Mouse (Mus musculus) stomach, embryonic 14.5 days (tissue): Measurements from ENCODE around the gene Faf1. TPM values are rescaled to one million over a fixed set of nuclear protein-coding genes. Genes with fewer than 3 reads are reported as not detected.

Source experiments
- ATAC-seq: fragments of 200-750 bp; cut with Nextera tagmentation; 2 replicates; pipeline ENCODE4 v1.8.0; 2017; ENCODE audit warnings: low read depth, moderate TSS enrichment; ENCODE audit not compliant: insufficient number of reproducible peaks, insufficient read depth, low FRiP score
- H3K27ac ChIP-seq: fragments of 300-500 bp; sonication (generic); 2 replicates; pipeline ENCODE4 v1.5.1; 2014; ENCODE audit warnings: mild to moderate bottlenecking, low read length, moderate library complexity, mixed read lengths
- H3K27me3 ChIP-seq: fragments of 300-500 bp; sonication (generic); 2 replicates; pipeline ENCODE4 v1.6.1; 2014; ENCODE audit warnings: low read length, control low read depth, mixed read lengths; ENCODE audit not compliant: control insufficient read depth, insufficient read depth
- H3K36me3 ChIP-seq: fragments of 300-500 bp; sonication (generic); 2 replicates; pipeline ENCODE4 v1.6.1; 2014; ENCODE audit warnings: mild to moderate bottlenecking, control low read depth, low read length, moderate library complexity, mixed read lengths; ENCODE audit not compliant: control insufficient read depth, insufficient read depth
- H3K4me1 ChIP-seq: fragments of 300-500 bp; sonication (generic); 2 replicates; pipeline ENCODE4 v1.6.1; 2014; ENCODE audit warnings: low read length, control low read depth, mixed read lengths; ENCODE audit not compliant: control insufficient read depth, insufficient read depth
- H3K4me2 ChIP-seq: fragments of 300-500 bp; sonication (generic); replicated peaks from 2 replicates; pipeline ENCODE4 v1.6.1; 2014; ENCODE audit warnings: low read depth, low read length, control low read depth
- H3K4me3 ChIP-seq: fragments of 300-500 bp; sonication (generic); 2 replicates; pipeline ENCODE4 v1.5.1; 2014; ENCODE audit warnings: low read depth, low read length, control low read depth
- H3K9ac ChIP-seq: fragments of 300-500 bp; sonication (generic); replicated peaks from 2 replicates; pipeline ENCODE4 v1.6.1; 2014; ENCODE audit warnings: low read depth, mild to moderate bottlenecking, control low read depth, low read length, moderate library complexity, mixed read lengths
- H3K9me3 ChIP-seq: fragments of 300-500 bp; sonication (generic); 2 replicates; pipeline ENCODE4 v1.6.1; 2016; ENCODE audit warnings: low read depth, low read length, control low read depth; ENCODE audit not compliant: control insufficient read depth
- WGBS: fragments of 180-500 bp; shearing (Covaris S2); extraction: QIAGEN DNeasy Blood & Tissue Kit; methylation state at CpG from one replicate; pipeline ENCODE4 v1.1.7; 2014; 5-methylcytosine and 5-hydroxymethylcytosine counted together
- polyA plus RNA-seq: library from polyadenylated mRNA; unstranded; fragments of >200 nt; fragmentation: Nextera tagmentation; extraction: Ambion mirVana; gene quantifications from 2 replicates; pipeline ENCODE4 v1.2.1, GENCODE M21; 2014

Faf1 gene
- polyA plus RNA-seq, 1 experiment from 2014 or later, result 29.0 TPM

DNA sequence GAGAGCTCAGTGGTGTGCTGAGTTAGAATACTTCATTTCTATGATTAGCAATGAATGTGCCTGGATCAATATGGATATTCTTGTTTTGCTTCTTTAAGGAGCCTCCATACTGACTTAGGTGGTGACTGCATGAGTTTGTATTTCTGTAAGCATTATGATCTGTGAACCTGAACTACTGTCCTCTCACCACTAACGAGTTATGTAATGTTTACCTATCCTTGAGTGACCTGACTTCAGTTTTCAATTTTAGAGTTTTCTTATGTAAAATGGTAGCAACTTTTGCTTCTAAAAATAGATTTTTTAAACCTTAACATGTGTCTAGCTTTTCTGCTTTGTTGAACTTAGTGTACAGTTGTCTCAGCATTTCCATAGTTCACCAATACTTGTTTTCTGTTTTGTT lies 92.7 kb downstream of the Faf1 start:
- Histone ChIP-seq H3K4me1 (no peaks in the 10 kb centered on the region), H3K9ac (no peak overlapping the region), H3K27me3 (no peaks in the 10 kb centered on the region), H3K27ac (no peak overlapping the region), H3K4me2 (no peak overlapping the region), H3K4me3 (no peak overlapping the region), H3K36me3 (no peaks in the 10 kb centered on the region), H3K9me3 (no peaks in the 10 kb centered on the region)
- no peak for ATAC-seq
- WGBS, result 72% methylated on average over 1 of the region's 1 CpGs

DNA sequence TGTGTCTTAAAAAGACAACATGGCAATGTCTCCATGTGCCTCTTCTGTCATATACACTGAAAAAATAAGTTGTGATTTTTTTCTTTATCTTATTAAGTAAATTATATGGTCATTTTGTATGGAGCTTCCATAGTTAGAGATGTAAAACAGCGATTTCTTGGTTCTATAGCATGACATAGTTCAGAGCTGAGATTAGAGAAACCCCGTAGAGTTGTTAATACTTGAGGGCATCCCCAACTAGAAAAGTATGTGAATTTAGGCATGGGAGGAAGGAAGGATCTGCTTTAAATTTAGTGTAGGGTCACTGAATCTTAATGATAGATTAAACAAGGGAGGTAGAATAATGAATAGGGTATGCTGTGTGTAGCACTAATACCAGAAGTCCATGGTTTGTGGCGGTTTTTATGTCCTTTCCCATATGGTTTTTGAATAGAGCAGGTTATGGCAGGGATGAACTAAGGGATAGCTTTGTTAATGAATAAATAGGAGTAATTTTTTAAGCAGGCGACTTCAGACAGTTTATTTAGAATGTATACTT lies 106.3 kb downstream of the Faf1 start:
- Histone ChIP-seq H3K27ac (no peak overlapping the region), H3K4me3 (no peak overlapping the region), H3K9ac (no peak overlapping the region), H3K4me2 (no peak overlapping the region), H3K4me1 (no peaks in the 10 kb centered on the region), H3K36me3 (no peaks in the 10 kb centered on the region), H3K9me3 (no peaks in the 10 kb centered on the region), H3K27me3 (no peaks in the 10 kb centered on the region)
- WGBS, result 92% methylated on average over 4 of the region's 4 CpGs
- no peak for ATAC-seq

DNA sequence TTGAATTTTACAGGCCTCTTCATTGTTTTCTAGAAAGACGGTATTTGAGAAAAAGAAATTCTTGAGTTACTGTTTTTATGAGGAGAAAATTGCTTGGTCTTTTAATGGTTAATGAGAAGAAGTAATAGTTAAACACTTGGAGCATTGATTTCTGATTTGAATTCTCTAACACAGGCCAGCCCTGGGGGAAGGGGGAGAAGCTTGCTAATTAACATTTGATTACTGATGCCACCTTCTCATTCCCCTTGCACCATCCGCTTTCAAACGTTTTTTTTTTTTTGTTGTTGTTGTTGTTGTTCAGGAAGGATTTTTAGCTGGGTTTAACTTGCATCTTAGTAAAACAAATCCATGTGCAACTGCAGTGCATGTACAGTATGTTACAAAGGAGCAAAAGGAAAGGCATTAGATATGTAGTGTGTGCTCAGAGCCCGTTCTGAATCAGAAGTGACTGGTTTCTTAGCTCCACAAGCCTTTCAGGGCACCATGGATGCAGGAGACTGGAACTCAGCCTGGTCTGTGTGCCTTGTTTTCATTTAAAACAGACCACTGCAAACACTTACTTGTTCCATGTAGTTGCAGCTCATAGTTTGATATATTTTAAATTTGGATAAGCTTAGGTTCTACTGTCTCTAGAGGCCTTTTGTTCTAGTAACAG lies 113.1 kb downstream of the Faf1 start:
- no peak for ATAC-seq
- WGBS, result 63% methylated on average over 4 of the region's 4 CpGs
- Histone ChIP-seq H3K4me1 (peaks cover 3% of the 10 kb centered on the region; the same call in 1 of the 2 replicates), H3K4me2 (no peak overlapping the region), H3K36me3 (no peaks in the 10 kb centered on the region), H3K9ac (no peak overlapping the region), H3K27ac (no peak overlapping the region), H3K9me3 (no peaks in the 10 kb centered on the region), H3K4me3 (no peak overlapping the region), H3K27me3 (no peaks in the 10 kb centered on the region)

DNA sequence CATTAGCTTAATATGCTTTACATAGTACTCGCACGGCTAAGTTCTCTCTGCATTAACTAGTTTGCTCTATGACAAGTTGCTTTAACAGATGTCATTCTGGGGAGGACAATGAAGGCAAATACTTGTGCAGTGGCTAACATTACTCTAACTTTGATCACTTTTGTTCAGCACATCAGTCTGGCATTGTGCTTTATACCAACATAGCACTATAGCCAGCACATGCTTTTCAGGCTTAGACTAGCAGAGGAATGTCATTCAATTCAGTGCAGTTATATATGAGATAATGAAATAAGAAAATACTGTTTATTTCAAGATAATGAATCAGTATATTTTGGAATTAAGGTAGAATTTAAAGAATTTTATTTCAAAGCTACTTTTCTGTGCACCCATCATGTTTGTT lies 115.9 kb downstream of the Faf1 start:
- no peak overlapping the region for H3K27ac ChIP-seq
- no peaks in the 10 kb centered on the region for H3K27me3 ChIP-seq
- ATAC-seq, result no peak

GRCm38 (mm10) chr4:109793072-109793471 lies 116.7 kb downstream of the Faf1 start:
- H3K36me3 ChIP-seq, result no peaks in the 10 kb centered on the region
- no peak for ATAC-seq
- H3K27ac ChIP-seq, result no peak overlapping the region
- H3K9ac ChIP-seq, result no peak overlapping the region
- no peaks in the 10 kb centered on the region for H3K9me3 ChIP-seq
- WGBS, result 64% methylated on average over 2 of the region's 2 CpGs
- no peak overlapping the region for H3K4me2 ChIP-seq
- no peaks in the 10 kb centered on the region for H3K27me3 ChIP-seq
- H3K4me3 ChIP-seq, result no peak overlapping the region
- H3K4me1 ChIP-seq, result peaks cover 3% of the 10 kb centered on the region; the same call in 1 of the 2 replicates

More for the DNA sequence above, 115.9 kb downstream of the Faf1 start:
- Histone ChIP-seq H3K4me3 (no peak overlapping the region), H3K36me3 (no peaks in the 10 kb centered on the region), H3K4me2 (no peak overlapping the region), H3K4me1 (peaks cover 3% of the 10 kb centered on the region; the same call in 1 of the 2 replicates), H3K9me3 (no peaks in the 10 kb centered on the region), H3K9ac (no peak overlapping the region)
- 48% methylated on average over 2 of the region's 2 CpGs for WGBS

GRCm38 (mm10) chr4:109797511-109798182 lies 121.3 kb downstream of the Faf1 start:
- ATAC-seq, result no peak
- no peak overlapping the region for H3K27ac ChIP-seq
- no peak overlapping the region for H3K4me3 ChIP-seq
- H3K9ac ChIP-seq, result no peak overlapping the region
- H3K27me3 ChIP-seq, result no peaks in the 10 kb centered on the region
- no peaks in the 10 kb centered on the region for H3K36me3 ChIP-seq
- H3K4me2 ChIP-seq, result no peak overlapping the region
- WGBS, result 61% methylated on average over 10 of the region's 10 CpGs
- H3K4me1 ChIP-seq, result peaks cover 3% of the 10 kb centered on the region; the same call in 1 of the 2 replicates
- no peaks in the 10 kb centered on the region for H3K9me3 ChIP-seq

- ATAC-seq, result no peak
- no peak overlapping the region for H3K4me2 ChIP-seq
- H3K4me3 ChIP-seq, result no peak overlapping the region
- H3K36me3 ChIP-seq, result no peaks in the 10 kb centered on the region
- H3K27ac ChIP-seq, result no peak overlapping the region
- no peaks in the 10 kb centered on the region for H3K9me3 ChIP-seq
- H3K4me1 ChIP-seq, result no peaks in the 10 kb centered on the region
- H3K9ac ChIP-seq, result no peak overlapping the region
- H3K27me3 ChIP-seq, result no peaks in the 10 kb centered on the region
- 59% methylated on average over 5 of the region's 5 CpGs for WGBS
Measured at GRCm38 (mm10) chr4:109806408-109806807, 130.0 kb downstream of the Faf1 start.

- H3K9ac ChIP-seq, result no peak overlapping the region
- H3K36me3 ChIP-seq, result no peaks in the 10 kb centered on the region
- no peak overlapping the region for H3K27ac ChIP-seq
- 84% methylated on average over 1 of the region's 1 CpGs for WGBS
- no peaks in the 10 kb centered on the region for H3K9me3 ChIP-seq
- no peak for ATAC-seq
- H3K4me2 ChIP-seq, result no peak overlapping the region
- no peaks in the 10 kb centered on the region for H3K27me3 ChIP-seq
- H3K4me1 ChIP-seq, result no peaks in the 10 kb centered on the region
- no peak overlapping the region for H3K4me3 ChIP-seq
Measured at GRCm38 (mm10) chr4:109815161-109815560, 138.8 kb downstream of the Faf1 start.
